Mouse (Mus musculus) limb, embryonic 10.5 days (tissue): ENCODE data around the gene Nrl. TPM values are rescaled to one million over a fixed set of nuclear protein-coding genes. Genes with fewer than 3 reads are reported as not detected.
A peak's percentile ranks its signal among the peaks of the same experiment; 100 is the strongest.

Experiments used
- DNase-seq: peaks from one replicate; pipeline ENCODE4 v3.0.0-alpha.2; 2017; ENCODE audit warnings: low spot score
- H3K27ac ChIP-seq: fragments of 300-500 bp; sonication (generic); 2 replicates; pipeline ENCODE4 v1.5.1; 2016; ENCODE audit warnings: mild to moderate bottlenecking
- H3K27me3 ChIP-seq: fragments of 300-500 bp; sonication (generic); 2 replicates; pipeline ENCODE4 v1.6.1; 2016; ENCODE audit warnings: low read depth, mild to moderate bottlenecking; ENCODE audit not compliant: poor library complexity, severe bottlenecking
- H3K36me3 ChIP-seq: fragments of 300-500 bp; sonication (generic); 2 replicates; pipeline ENCODE4 v1.6.1; 2016; ENCODE audit warnings: mild to moderate bottlenecking, moderate library complexity
- H3K4me1 ChIP-seq: fragments of 300-500 bp; sonication (generic); 2 replicates; pipeline ENCODE4 v1.6.1; 2016
- H3K4me3 ChIP-seq: fragments of 300-500 bp; sonication (generic); 2 replicates; pipeline ENCODE4 v1.5.1; 2016; ENCODE audit warnings: mild to moderate bottlenecking, moderate library complexity
- H3K9me3 ChIP-seq: fragments of 300-500 bp; sonication (generic); replicated peaks from 2 replicates; pipeline ENCODE4 v1.6.1; 2016; ENCODE audit warnings: mild to moderate bottlenecking
- WGBS: fragments of 180-500 bp; shearing (Covaris S2); methylation state at CpG from one replicate; pipeline ENCODE4 v1.1.7; 2016; 5-methylcytosine and 5-hydroxymethylcytosine counted together
- polyA plus RNA-seq: library from polyadenylated mRNA; unstranded; fragments of >200 nt; fragmentation: Nextera tagmentation; extraction: Ambion mirVana; gene quantifications from 2 replicates; pipeline ENCODE4 v1.2.1, GENCODE M21; 2016

The Nrl gene
- polyA plus RNA-seq, 1 experiment from 2014 or later, result not detected

- Histone ChIP-seq H3K9me3 (no peaks in the 10 kb centered on the region), H3K27ac (no peak overlapping the region), H3K27me3 (no peaks in the 10 kb centered on the region), H3K4me1 (peaks cover 6% of the 10 kb centered on the region; the same call in 1 of the 2 replicates), H3K4me3 (no peak overlapping the region), H3K36me3 (no peaks in the 10 kb centered on the region; the same call in 1 of the 2 replicates)
- no peak for DNase-seq
Observed at GRCm38 (mm10) chr14:55554635-55555034, 29.9 kb upstream of the Nrl start.

GRCm38 (mm10) chr14:55551794-55552193 is 27.0 kb upstream of the Nrl start:
- peaks cover 27% of the 10 kb centered on the region for H3K36me3 ChIP-seq
- WGBS, result 88% methylated on average over 8 of the region's 8 CpGs
- peaks cover 2% of the 10 kb centered on the region; the same call in 1 of the 2 replicates for H3K4me1 ChIP-seq
- H3K9me3 ChIP-seq, result no peaks in the 10 kb centered on the region
- H3K27me3 ChIP-seq, result no peaks in the 10 kb centered on the region
- H3K4me3 ChIP-seq, result no peak overlapping the region
- H3K27ac ChIP-seq, result no peak overlapping the region
- DNase-seq, result no peak

- Histone ChIP-seq H3K4me3 (no peak overlapping the region), H3K27ac (no peak overlapping the region), H3K27me3 (no peaks in the 10 kb centered on the region), H3K4me1 (no peaks in the 10 kb centered on the region), H3K36me3 (peaks cover 32% of the 10 kb centered on the region), H3K9me3 (no peaks in the 10 kb centered on the region)
- DNase-seq, result no peak
- WGBS, result 74% methylated on average over 5 of the region's 5 CpGs
Observed at GRCm38 (mm10) chr14:55551347-55551746, 26.6 kb upstream of the Nrl start.

GRCm38 (mm10) chr14:55550191-55550590 is 25.4 kb upstream of the Nrl start:
- DNase-seq, result no peak
- WGBS, result 90% methylated on average over 6 of the region's 6 CpGs
- Histone ChIP-seq H3K36me3 (peaks cover 42% of the 10 kb centered on the region), H3K27me3 (no peaks in the 10 kb centered on the region), H3K27ac (no peak overlapping the region), H3K4me3 (no peak overlapping the region), H3K9me3 (no peaks in the 10 kb centered on the region), H3K4me1 (no peaks in the 10 kb centered on the region)

GRCm38 (mm10) chr14:55544334-55544733 is 19.6 kb upstream of the Nrl start:
- H3K9me3 ChIP-seq, result no peaks in the 10 kb centered on the region
- peaks cover 1% of the 10 kb centered on the region; the same call in 1 of the 2 replicates for H3K27me3 ChIP-seq
- no peak overlapping the region for H3K27ac ChIP-seq
- H3K4me3 ChIP-seq, result no peak overlapping the region
- no peak for DNase-seq
- 90% methylated on average over 9 of the region's 9 CpGs for WGBS
- H3K36me3 ChIP-seq, result peaks cover 70% of the 10 kb centered on the region
- peaks cover 18% of the 10 kb centered on the region for H3K4me1 ChIP-seq

- DNase-seq, result no peak
- Histone ChIP-seq H3K4me3 (no peak overlapping the region), H3K27ac (no peak overlapping the region), H3K9me3 (no peaks in the 10 kb centered on the region), H3K4me1 (peaks cover 18% of the 10 kb centered on the region), H3K36me3 (peaks cover 49% of the 10 kb centered on the region), H3K27me3 (peaks cover 6% of the 10 kb centered on the region; the same call in 1 of the 2 replicates)
- 94% methylated on average over 12 of the region's 12 CpGs for WGBS
Observed at GRCm38 (mm10) chr14:55542268-55542667, 17.5 kb upstream of the Nrl start.

GRCm38 (mm10) chr14:55540787-55541321 is 16.1 kb upstream of the Nrl start:
- peak overlapping the region; percentile 88 for H3K27ac ChIP-seq
- peak overlapping the region; percentile 69 for H3K4me3 ChIP-seq
- H3K9me3 ChIP-seq, result no peaks in the 10 kb centered on the region
- peaks cover 6% of the 10 kb centered on the region; the same call in 1 of the 2 replicates for H3K27me3 ChIP-seq
- peaks cover 36% of the 10 kb centered on the region for H3K36me3 ChIP-seq
- DNase-seq, result peak; percentile 57
- 8% methylated on average over 10 of the region's 10 CpGs for WGBS
- peaks cover 18% of the 10 kb centered on the region for H3K4me1 ChIP-seq

- H3K4me1 ChIP-seq, result peaks cover 18% of the 10 kb centered on the region
Observed at GRCm38 (mm10) chr14:55540067-55540786, 15.4 kb upstream of the Nrl start, which contains the start of gene Pck2. Gene Pck2 (plus strand): TSS chr14:55540266.

GRCm38 (mm10) chr14:55536116-55536745 is 11.4 kb upstream of the Nrl start:
- H3K4me3 ChIP-seq, result no peak overlapping the region
- peaks cover 15% of the 10 kb centered on the region for H3K4me1 ChIP-seq
- whole genome bisulfite sequencing, result 50% methylated on average over 6 of the region's 6 CpGs
- H3K36me3 ChIP-seq, result no peaks in the 10 kb centered on the region
- no peak overlapping the region for H3K27ac ChIP-seq
- no peaks in the 10 kb centered on the region for H3K9me3 ChIP-seq
- peaks cover 6% of the 10 kb centered on the region; the same call in 1 of the 2 replicates for H3K27me3 ChIP-seq
- DNase-seq, result peak; percentile 53

More at GRCm38 (mm10) chr14:55540067-55540786, 15.4 kb upstream of the Nrl start, which contains the start of gene Pck2:
- peak; percentile 86 for DNase-seq
- under 1% methylated on average over 32 of the region's 32 CpGs for WGBS
- Histone ChIP-seq H3K27me3 (peaks cover 6% of the 10 kb centered on the region; the same call in 1 of the 2 replicates), H3K9me3 (no peaks in the 10 kb centered on the region), H3K36me3 (peaks cover 31% of the 10 kb centered on the region), H3K4me3 (peak within 1 kb of the TSS; percentile 69), H3K27ac (peak within 1 kb of the TSS; percentile 88)

GRCm38 (mm10) chr14:55527940-55528339 is 3.2 kb upstream of the Nrl start:
- Histone ChIP-seq H3K9me3 (no peaks in the 10 kb centered on the region), H3K4me3 (no peak overlapping the region), H3K36me3 (no peaks in the 10 kb centered on the region), H3K4me1 (no peaks in the 10 kb centered on the region), H3K27me3 (peaks cover 35% of the 10 kb centered on the region), H3K27ac (no peak overlapping the region)
- WGBS, result 25% methylated on average over 3 of the region's 3 CpGs
- no peak for DNase-seq

- no peak for DNase-seq
- no peaks in the 10 kb centered on the region for H3K4me1 ChIP-seq
- 85% methylated on average over 2 of the region's 2 CpGs for WGBS
- H3K4me3 ChIP-seq, result no peak overlapping the region
- no peaks in the 10 kb centered on the region for H3K36me3 ChIP-seq
- peaks cover 48% of the 10 kb centered on the region for H3K27me3 ChIP-seq
- H3K9me3 ChIP-seq, result no peaks in the 10 kb centered on the region
- no peak overlapping the region for H3K27ac ChIP-seq
Observed at GRCm38 (mm10) chr14:55526674-55527073, 1.9 kb upstream of the Nrl start.

GRCm38 (mm10) chr14:55524062-55524461 is 719 bp downstream of the Nrl start:
- DNase-seq, result no peak
- H3K27ac ChIP-seq, result no peak overlapping the region
- H3K36me3 ChIP-seq, result no peaks in the 10 kb centered on the region
- peaks cover 13% of the 10 kb centered on the region for H3K4me1 ChIP-seq
- H3K27me3 ChIP-seq, result peaks cover 64% of the 10 kb centered on the region
- H3K9me3 ChIP-seq, result no peaks in the 10 kb centered on the region
- H3K4me3 ChIP-seq, result no peak overlapping the region
- WGBS, result 64% methylated on average over 4 of the region's 4 CpGs
